Mouse (Mus musculus): ENCODE data around the gene Vgll4.

DNA sequence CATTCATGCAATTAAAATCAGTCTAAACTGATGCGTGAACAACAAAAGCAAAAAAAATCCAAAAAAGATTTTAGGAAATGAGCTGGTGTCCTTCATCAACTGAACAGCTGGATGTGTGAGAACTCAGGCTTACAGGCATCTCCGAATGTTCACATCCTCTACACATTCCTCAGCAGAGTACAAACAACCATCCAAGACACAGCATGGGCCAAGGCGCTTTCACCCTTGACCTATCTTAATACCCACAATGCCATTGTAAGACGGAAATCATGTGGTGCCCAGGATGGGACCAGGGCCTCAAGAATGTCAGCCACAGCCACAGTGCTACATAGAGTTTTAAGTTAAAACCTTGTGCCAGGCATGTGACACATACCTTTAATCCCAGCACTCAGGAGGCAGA is 44.6 kb downstream of the Vgll4 start:
- TF ChIP-seq CTCF (IDR thresholded peaks at IDR 0.05; ENCODE audit: extremely low read depth, insufficient read depth, insufficient read length, insufficient replicate concordance), result no peak
- no peak for TF ChIP-seq POLR2A (IDR thresholded peaks at IDR 0.05; ENCODE audit: low read depth, low read length)
